Mouse (Mus musculus) layer of hippocampus, adult 9-11 months (tissue): ENCODE measurements at regions not wholly inside any gene's neighbourhood (a gene's known extent, or its start where the extent isn't known, plus 50 kb on each side); places are given as distances from the start of the nearest gene placed in this dataset.

ENCODE experiments used
- DNase-seq: peaks from one replicate; pipeline ENCODE4 v3.0.0; 2022

GRCm38 (mm10) chr4:153133147-153133546 is 349.5 kb downstream of the Ajap1 start:
- DNase-seq = no peak

GRCm38 (mm10) chr4:153129345-153129744 is 353.3 kb downstream of the Ajap1 start:
- DNase-seq = peak; percentile 56

GRCm38 (mm10) chr4:153128162-153128561 is 354.4 kb downstream of the Ajap1 start:
- DNase-seq = no peak

- DNase-seq = no peak
These were observed 362.1 kb downstream of the Ajap1 start for GRCm38 (mm10) chr4:153120480-153120879.

GRCm38 (mm10) chr4:153119647-153120102 is 362.9 kb downstream of the Ajap1 start:
- DNase-seq = no peak

GRCm38 (mm10) chr4:153118824-153119646 is 363.6 kb downstream of the Ajap1 start:
- DNase-seq = no peak

- DNase-seq = no peak
These were observed 367.6 kb downstream of the Ajap1 start for GRCm38 (mm10) chr4:153114998-153115397.

- DNase-seq = no peak
These were observed 369.0 kb downstream of the Ajap1 start for GRCm38 (mm10) chr4:153113577-153113976.

- peak; percentile 53 for DNase-seq
These were observed 372.3 kb downstream of the Ajap1 start for GRCm38 (mm10) chr4:153110291-153110746.

- no peak for DNase-seq
These were observed 384.0 kb downstream of the Ajap1 start for GRCm38 (mm10) chr4:153098591-153098990.

GRCm38 (mm10) chr4:153097601-153098000 is 385.0 kb downstream of the Ajap1 start:
- DNase-seq = no peak

- no peak for DNase-seq
These were observed 389.5 kb downstream of the Ajap1 start for GRCm38 (mm10) chr4:153093129-153093528.

- DNase-seq = no peak
These were observed 400.4 kb downstream of the Ajap1 start for GRCm38 (mm10) chr4:153082166-153082565.

- no peak for DNase-seq
These were observed 408.0 kb downstream of the Ajap1 start for GRCm38 (mm10) chr4:153074590-153074989.

- no peak for DNase-seq
These were observed 412.3 kb downstream of the Ajap1 start for GRCm38 (mm10) chr4:153070190-153070745.

- DNase-seq = no peak
These were observed 414.1 kb downstream of the Ajap1 start for GRCm38 (mm10) chr4:153068484-153069033.

GRCm38 (mm10) chr4:153064021-153064605 is 418.5 kb downstream of the Ajap1 start:
- no peak for DNase-seq

- no peak for DNase-seq
These were observed 419.2 kb downstream of the Ajap1 start for GRCm38 (mm10) chr4:153063402-153063801.

- DNase-seq = no peak
These were observed 424.5 kb downstream of the Ajap1 start for GRCm38 (mm10) chr4:153058152-153058551.

- no peak for DNase-seq
These were observed 458.9 kb downstream of the Ajap1 start for GRCm38 (mm10) chr4:153023711-153024110.

- DNase-seq = no peak
These were observed 463.4 kb downstream of the Ajap1 start for GRCm38 (mm10) chr4:153019211-153019610.

- DNase-seq = peak; percentile 80
These were observed 464.3 kb downstream of the Ajap1 start for GRCm38 (mm10) chr4:153018138-153018921.

- no peak for DNase-seq
These were observed 464.8 kb downstream of the Ajap1 start for GRCm38 (mm10) chr4:153017816-153018137.
